Mouse (Mus musculus) testis, postnatal 14 days (tissue): ENCODE measurements at regions not wholly inside any gene's neighbourhood (a gene's known extent, or its start where the extent isn't known, plus 50 kb on each side); places are given as distances from the start of the nearest gene placed in this dataset.
A peak's percentile ranks its signal among the peaks of the same experiment; 100 is the strongest.

Source experiments
- DNase-seq: peaks from one replicate; pipeline ENCODE4 v3.0.0; 2021; ENCODE audit warnings: low spot score

DNA sequence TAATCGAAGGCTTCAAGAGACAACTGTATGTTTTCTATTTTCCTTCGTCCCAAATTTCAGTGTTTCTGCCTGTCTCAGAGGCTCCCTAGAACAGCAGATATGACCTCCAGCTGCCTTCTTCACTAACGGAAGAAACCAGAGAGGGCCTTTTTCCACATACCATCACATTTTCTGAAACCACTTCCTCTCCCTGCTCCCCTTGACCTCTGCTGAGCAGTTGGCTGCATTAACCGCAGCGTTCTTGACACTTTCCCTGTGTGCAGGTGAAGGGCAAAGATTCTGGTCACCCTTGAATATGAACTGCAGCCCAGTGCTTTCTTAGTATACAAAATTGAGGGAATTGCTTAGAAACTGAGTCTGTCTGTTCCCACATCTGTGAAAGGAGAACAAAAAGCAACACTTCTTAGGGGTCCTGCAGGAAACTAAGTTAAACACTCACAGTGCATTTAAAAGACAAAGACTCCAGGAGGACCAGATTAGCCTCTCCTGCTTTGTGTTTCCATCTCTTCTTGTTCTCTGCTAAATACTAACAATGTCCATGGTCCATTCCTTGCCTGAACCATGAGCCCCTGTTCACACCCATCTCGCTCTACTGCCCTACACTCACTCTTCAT, 98.4 kb downstream of the Akap11 start:
- DNase-seq, result no peak

DNA sequence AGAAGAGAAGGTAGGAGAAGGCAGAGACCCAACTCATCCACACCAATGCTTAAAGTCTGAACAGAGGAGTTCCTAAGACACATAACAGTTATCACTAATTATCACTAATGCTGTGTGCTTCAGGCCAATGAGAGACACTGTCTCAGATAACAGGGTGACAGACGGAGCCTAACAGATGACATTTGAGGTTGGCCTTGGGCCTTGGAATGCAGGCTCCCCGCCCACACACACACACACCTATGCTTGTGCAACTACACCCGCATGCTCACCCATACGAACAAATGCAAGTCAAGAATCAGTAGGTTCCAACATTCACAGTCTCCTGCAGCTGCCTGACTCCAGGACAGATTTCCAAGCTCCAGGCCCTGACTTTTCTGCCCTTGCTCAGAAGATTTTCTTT, 100.0 kb downstream of the Akap11 start:
- DNase-seq, result no peak

DNA sequence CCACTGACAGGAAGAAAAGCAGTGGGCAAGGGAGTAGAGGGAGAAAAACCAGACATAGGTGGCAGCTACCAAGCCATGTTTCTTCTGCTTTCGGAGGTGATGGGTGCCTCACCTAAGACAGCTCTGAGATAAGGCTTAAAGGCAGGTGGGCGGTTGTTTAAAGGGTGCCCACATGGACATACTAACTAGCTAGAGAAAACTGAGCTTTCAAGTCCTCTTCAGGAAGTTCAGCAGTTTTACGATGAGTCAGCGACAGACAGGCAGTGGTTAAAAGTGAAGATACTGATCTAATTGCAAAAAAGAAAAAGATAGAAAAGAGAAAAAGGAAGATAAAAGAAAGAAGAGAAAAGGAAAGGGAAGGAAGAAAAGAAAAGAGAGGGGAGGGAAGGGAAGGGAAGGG, 100.6 kb downstream of the Akap11 start:
- DNase-seq, result no peak

DNA sequence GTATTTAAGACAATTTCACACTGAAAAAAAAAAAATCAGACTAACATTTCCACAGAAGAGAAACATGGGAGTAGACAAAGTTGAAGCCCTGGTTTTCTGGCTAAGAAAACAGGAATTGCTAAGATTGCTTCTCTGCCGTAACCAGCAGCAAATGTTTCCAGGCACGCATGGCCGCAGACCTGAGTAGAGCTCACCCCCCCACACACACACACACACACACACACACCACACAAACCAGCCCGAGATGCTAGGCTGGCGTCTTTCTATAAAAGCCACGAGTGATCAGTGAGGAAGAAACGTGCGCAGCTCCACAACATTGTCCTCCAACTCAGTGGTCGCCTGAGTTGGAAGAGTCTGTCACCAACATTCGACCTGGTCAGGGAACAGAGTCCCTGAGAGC, 101.0 kb downstream of the Akap11 start:
- DNase-seq, result no peak

DNA sequence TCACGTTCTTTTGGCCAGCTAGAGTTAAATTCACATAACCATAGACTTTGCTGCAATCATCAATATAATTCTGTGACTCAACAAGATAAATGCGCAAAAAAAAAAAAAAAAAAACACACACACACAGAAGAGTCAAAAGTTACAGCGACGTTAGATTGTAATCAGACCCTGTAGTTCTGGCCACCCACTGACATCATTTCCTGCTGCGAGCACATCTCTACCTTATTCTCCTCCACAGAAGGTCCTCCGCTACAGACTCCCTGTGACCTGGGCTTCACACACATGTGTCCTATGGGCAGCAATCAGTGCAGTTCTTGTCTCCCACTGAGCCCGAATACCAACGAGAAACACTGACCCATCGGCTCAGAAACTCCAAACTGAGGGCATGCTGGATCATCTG, 101.9 kb downstream of the Akap11 start:
- DNase-seq, result no peak

DNA sequence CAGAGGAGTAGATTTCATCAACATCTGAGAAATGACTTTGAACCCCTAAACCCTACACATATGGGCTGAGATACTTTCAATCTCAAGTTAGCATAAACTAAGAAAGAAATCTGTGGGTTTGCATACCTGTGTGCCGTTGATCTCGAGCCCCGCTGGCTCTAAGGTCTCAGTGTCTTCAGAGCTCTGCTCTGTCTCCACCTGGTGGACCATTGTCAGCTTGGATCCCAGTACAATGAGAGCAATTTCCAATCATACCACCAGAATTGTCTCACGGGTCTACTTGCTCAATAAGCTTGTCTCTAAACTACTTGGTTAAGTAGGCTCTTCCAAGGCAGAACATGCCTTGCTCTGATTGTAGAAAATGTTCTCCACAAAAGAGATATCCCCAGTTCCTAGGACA, 102.5 kb downstream of the Akap11 start:
- DNase-seq, result no peak

DNA sequence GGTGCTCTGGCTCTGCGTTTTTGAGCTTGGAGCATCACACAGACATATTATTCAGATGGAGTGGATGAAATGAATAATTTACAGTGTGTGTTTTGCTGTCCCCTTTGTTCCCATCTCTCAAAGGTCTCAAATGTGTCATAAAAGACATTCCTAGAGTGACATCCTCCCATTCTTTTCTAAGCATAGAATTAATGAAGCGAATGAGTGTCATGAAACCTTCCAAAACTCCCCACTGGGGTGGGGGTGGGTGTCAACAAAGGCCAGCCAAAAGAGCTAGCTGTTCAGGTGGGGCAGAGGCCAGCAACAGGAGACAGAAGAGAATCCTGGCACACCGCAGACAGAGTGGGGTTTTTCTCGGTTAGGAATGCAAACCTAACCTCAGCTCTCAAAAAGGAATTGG, 104.1 kb downstream of the Akap11 start:
- DNase-seq, result no peak

DNA sequence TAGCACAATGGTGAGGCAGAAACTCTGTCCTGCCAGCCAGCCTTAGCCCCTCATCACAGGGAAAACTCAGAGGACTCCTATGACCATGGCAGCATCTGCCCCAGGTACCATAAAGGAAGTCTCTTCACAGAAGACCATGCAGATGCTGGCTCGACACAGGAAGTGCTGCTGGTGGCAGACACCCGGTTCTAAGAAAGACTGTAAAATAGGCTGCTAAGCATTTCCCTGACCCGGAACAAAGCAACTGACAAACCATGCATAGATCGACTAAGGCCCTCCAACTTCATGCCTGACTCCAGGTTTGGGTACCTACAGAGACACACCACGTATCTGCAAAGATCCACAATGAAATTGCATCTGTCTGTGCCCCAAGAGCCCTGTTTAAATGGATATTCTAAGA, 104.7 kb downstream of the Akap11 start:
- no peak for DNase-seq

DNA sequence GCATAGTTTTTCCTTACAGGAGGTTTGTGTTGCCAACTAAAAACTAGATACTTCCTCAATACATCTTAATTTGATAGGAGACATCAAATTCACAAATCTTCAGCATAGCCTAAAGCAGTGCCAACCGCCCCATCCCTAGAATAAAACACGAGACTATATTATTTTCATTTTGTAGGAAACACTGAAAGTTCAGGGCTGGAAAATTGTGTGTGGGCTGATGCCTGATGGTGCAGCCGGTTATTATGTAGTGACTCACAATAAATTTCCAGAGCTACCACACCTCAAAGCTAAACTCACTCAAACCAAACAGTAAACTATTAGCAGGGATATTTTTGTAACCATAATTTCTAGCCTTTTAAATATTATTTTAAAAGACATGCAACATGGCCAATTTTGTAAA, 105.2 kb downstream of the Akap11 start:
- no peak for DNase-seq

DNA sequence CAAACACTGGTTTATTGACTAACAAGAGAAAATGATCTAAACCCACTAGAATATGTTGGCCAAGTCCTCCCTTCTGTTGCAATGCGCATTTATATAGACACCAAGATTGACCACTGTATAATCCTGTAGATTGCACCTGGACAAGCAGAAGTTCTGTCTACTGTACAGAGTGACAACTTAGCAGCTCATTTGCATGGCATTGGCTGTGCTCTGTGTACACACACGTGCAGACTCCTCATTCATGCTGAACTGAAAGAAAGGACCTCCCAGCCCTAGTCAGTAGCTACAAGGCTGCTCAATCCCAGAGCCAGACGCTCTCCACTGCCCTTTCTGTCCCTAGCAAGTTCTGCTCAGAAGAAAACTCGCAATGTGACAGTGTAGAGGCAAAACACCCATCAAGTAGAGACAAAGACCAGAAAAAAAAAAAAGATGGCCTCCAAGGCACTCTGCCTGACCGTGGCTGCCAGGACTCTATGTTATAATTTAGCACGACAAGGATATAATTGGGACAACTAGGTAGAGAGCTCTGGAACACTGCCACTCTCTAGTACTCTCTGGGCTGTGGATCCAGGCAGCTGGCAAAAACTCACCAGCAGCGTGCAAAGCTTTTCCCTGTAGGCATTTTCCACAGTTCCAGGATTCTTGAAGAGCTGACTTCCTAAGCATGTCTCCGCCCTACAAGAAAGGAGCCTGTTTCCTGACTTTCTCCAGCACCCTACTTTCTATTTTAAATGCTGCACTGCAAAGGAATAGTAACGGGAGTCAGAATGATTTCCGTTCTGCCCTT, 108.2 kb downstream of the Akap11 start:
- no peak for DNase-seq

DNA sequence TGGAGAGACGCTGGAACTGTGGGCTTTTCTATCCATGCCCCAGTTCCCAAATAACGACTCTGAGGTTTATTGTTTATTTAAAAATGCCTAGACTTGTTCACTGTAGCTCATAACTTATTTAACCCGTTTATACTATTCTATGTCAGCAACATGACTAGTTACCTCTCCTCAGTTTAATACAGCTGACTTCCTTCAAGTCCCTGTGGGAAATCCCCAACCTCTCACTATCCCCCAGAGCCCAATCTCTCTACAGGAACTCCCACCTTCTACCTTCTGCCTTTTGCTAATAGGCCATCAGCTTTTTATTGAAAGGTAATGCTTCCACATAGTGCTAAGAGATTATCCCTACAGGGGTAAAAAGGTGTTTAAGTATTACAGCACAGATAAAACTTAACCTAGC, 109.5 kb downstream of the Akap11 start:
- DNase-seq, result no peak

DNA sequence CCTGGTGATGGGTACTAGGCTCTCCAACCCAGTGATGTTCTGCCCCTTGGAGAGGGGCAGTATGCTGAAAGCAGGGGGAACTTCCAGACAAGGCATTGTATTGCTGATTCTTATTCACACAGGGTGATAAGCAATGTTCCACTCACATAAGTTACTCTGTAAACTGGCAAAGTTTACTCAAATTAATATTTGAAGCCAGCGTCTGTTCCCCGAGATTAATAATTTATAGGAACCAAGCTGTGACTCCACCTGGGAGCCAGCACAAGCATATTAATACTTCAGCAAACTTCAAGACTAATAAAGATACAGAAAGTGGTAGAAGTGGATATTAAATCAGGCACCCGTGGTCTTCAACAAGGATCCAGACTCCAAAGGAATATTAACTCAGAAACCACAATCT, 114.0 kb downstream of the Akap11 start:
- DNase-seq, result no peak

DNA sequence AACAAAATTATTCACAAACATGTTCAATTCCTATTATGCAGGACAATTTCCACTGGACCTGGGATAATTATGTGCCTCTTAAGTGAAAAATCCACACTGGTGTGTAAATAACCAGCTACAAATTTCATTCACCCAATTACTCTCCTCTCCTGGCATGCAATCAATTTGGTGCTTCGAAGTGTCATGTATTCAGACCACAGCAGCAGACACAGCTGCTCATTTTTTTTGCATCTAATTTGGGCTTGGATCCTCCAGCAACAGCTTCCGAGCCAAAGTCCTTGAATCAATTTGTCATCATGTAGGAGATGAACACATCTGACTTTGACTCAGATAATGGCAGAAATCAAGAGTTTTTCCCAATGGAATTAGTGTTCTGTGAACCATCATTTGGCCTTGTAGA, 113.1 kb upstream of the Tnfsf11 start:
- no peak for DNase-seq

DNA sequence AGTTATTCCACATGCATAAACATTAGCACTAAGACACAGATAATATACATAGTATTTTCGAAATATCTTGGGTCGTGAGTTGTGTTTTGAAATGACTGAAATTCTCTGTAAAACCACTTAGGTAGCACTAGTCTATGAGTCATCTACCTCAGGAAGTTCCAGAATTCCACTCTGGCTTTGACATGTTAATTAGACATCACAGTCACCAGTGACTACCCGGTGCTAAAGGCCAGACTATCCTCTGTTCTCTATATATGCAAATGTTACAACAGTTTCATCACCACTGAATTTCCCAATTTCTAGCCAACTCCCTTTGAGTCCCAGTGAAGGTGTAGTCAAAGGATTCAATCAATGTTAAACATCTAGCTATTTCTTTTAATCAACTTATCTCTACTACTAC, 112.3 kb upstream of the Tnfsf11 start:
- no peak for DNase-seq

DNA sequence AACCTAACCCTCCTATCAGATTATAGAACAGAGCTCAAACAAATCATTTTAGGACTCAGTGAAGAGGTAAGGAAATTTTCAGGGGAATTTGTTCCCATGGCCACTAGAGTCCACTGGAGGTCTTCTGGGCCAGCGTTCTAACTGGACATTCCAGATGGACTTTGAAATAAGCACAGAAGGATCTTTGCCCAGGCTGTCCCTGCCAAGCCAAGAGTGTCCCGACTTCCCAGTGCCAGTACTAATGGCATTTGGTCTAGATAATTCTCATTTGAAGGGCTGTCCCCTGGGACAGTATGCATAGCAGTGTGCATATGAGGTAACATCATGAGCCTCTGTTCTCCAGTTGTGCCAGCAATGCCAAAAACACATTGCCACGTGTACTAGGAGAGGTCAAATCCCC, 97.7 kb upstream of the Tnfsf11 start:
- no peak for DNase-seq

DNA sequence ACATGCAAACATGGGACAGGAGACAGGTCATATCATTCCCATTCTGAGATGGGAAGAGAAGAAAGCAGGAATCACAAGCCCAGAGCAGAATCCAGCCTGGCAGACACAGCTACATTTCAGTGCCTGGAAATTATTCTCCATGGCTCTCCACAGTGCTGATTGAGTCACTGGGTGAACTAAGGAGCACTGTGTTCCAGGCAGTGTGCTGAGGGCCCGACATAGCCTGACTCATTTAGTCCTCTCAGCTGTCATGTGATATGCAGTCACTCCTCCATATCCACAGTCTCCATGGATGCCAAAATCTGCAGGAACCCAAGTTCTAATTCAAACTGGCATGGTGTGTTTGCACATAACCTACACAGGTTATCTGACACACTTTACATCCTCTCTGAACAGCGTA, 90.1 kb upstream of the Tnfsf11 start:
- DNase-seq, result no peak

DNA sequence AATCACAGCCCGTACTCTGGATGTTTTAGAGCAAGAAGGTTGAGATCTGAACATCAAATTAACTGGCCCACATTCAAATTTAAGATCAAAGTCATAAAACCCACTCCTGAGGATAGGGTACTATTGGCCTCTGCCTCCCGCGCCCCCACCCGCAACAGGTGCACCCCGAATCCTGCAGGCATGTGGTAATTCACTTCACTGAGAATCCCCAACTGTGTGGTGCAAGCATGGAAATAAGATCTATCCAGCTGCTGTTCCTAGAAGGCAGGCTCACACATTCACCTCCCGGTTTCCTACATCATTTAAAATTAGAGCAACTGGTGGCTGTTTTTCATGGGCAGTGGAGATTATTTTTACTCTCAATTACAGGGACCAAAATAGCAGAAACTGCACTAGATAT, 87.8 kb upstream of the Tnfsf11 start:
- no peak for DNase-seq

DNA sequence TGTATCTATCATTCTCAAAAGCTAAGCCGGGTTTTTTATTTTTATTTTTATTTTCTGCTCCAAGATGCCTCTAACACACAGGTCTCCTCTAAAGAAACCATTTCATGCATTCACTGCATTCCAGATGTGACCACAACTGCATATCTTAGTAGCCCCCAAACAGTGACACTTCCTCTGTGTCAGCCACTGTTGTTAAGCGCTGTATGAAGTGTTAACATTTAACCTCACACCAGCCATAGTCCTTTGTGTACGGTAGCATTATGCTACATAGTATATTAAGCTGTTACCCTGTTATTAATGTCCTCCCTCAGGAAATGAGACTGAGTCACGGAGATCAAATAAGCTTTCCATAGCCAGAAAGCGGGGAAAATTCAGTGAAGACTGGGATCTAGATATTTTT, 79.2 kb upstream of the Tnfsf11 start:
- DNase-seq, result no peak

DNA sequence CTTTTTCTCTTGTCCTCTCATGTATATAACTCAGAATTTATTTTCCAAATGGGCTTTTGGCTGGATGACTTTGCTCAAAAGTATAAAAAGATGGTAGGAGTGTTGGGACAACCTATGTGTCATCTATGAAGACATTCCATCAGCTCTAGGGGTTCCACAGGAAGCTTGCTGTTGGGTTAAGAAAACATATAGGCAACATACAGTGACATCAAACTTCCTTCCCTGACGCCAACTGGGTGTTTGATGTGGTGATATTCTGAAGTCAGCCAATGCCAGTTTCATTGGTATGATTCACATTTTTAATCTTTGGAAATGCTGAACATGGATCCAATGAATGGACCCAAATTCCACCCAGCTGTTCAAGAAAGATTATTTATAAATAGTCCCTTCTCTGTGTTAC, 76.5 kb upstream of the Tnfsf11 start:
- DNase-seq, result no peak

DNA sequence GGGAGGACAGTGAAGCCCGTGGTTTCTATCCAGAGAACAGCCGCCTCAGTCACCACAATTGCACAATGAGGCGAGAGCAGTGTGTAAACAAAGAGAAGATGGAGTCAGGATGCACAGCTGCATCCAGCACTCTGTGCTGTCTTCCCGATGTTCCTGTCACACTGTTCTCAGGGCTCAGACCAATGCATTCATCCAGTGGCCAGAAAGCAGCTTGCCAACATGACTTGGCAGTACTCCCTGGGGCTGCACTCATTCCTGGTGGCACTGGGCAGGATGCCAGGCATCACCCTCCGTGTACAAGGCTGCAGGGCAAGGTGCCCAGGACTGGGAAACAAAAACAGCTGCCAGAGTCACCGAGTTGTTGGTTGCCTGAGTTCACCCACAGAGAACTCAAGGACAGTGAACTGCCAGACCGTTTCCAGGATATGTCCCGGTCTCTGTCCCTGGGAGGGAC, 75.4 kb upstream of the Tnfsf11 start:
- DNase-seq, result peak; percentile 86

DNA sequence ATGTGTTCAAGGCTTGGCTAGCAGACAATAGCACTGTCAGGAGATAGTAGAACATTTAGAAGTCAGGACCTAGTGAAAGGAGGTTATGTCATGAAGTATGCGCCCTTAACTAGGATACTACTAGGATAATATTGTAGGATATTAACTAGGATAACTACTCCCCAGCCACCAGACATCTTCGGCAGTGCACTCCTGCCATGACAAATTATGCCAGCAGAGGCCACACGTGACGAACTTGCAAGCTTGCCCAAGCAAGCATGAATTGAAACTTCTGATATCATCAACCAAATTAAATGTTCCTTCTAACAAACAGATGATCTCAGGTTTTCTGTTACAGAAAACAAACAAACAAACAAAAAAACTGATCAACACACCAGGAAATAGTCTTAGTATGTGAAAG, 72.2 kb upstream of the Tnfsf11 start:
- no peak for DNase-seq

DNA sequence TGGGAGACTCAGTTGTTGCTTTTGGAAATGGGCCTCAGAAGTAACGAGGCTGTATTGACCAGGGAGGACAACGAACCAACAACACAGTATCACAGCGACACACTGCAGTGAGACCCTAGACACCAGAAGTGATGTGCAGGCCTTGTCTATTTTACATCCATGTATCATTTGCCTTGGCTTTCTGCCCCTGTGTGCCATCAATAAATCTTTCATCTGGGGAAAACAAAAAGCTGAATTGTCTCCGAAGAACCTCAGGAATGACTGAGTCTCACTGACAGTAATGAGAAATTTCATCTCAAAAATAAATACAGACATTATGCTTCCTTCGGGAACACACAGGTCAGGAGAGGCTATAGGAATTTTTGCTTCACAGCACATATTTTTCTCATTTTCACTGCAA, 68.7 kb upstream of the Tnfsf11 start:
- no peak for DNase-seq

DNA sequence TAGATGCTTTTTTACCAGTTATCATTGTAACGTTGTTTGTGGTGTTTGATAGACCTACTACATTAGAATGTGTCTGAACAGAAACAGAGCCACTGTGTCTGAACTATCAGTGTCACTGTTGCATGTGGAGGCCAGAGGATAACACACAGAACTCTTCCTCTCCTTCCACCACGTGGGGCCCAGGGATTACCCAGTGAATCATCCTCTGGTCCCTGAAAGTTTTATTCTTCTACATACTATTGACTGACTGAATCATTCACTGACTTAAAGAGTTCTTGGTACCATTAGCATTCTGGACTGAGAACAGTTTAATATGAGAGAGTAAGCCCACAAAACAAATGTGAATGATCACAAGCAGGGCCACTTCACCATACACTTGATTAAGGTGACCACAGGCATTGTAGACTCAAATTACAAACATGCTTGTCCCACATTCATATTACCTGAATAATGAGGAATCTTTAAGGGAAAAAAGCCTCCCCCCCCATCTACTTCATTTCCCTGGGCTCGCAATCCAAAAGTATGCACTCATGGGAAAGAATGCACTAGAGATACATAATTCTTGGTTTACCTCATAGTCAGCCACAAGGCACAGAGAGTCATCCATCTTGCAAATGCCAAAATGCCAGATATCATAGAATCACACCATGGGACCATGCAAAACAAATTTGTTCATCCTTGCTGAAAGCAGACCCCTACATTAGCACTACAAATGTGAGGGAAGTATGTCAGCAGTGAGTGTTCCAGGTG, 68.1 kb upstream of the Tnfsf11 start:
- DNase-seq, result no peak
